Mouse (Mus musculus): ENCODE measurements at regions not wholly inside any gene's neighbourhood (a gene's known extent, or its start where the extent isn't known, plus 50 kb on each side); places are given as distances from the start of the nearest gene placed in this dataset.

DNA sequence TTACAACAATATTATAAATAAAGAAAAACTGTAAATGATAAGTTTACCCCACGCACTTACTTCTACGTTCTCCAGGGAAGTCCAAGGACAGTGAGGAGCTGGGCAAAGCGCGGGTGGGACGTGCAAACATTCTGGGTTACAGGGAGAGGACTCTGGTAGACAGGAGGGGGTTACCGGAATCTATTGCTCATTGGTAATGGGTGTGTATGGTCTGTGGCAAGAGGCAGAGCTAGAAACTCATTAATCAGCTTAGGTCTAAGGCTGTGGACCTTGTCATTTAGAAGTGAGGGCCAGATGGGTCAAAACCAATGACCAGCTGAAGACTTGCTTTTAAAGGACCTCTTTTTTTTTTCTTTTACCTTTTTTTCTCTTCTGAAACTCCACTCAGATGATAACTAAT lies 107.9 kb upstream of the Hmgn3 start:
- Histone ChIP-seq H3K9me3 (replicated peaks; ENCODE audit: control insufficient read depth, low read length) (no peaks in the 10 kb centered on the region), H3K27me3 (ENCODE audit: control insufficient read depth, insufficient read depth, low read length) (no peaks in the 10 kb centered on the region), H3K27ac (ENCODE audit: low read length) (no peak overlapping the region), H3K9ac (ENCODE audit: low read length) (no peak overlapping the region), H3K4me2 (ENCODE audit: low read depth, low read length) (no peak overlapping the region), H3K4me3 (replicated peaks; ENCODE audit: low read length) (no peak overlapping the region), H3K4me1 (ENCODE audit: control insufficient read depth, insufficient read depth, low read length) (no peaks in the 10 kb centered on the region), H3K36me3 (ENCODE audit: control insufficient read depth, insufficient read depth, low read length) (no peaks in the 10 kb centered on the region)
- WGBS: 83% methylated on average over 6 of the region's 6 CpGs
- ATAC-seq (ENCODE audit: insufficient read depth, low FRiP score): no peak

GRCm38 (mm10) chr9:83253789-83254188 lies 107.3 kb upstream of the Hmgn3 start:
- H3K9ac ChIP-seq (ENCODE audit: low read length): no peak overlapping the region
- H3K9me3 ChIP-seq (replicated peaks; ENCODE audit: control insufficient read depth, low read length): no peaks in the 10 kb centered on the region
- no peaks in the 10 kb centered on the region for H3K4me1 ChIP-seq (ENCODE audit: control insufficient read depth, insufficient read depth, low read length)
- no peak for ATAC-seq (ENCODE audit: insufficient read depth, low FRiP score)
- no peak overlapping the region for H3K27ac ChIP-seq (ENCODE audit: low read length)
- no peaks in the 10 kb centered on the region for H3K27me3 ChIP-seq (ENCODE audit: control insufficient read depth, insufficient read depth, low read length)
- H3K4me3 ChIP-seq (replicated peaks; ENCODE audit: low read length): no peak overlapping the region
- no peak overlapping the region for H3K4me2 ChIP-seq (ENCODE audit: low read depth, low read length)
- no peaks in the 10 kb centered on the region for H3K36me3 ChIP-seq (ENCODE audit: control insufficient read depth, insufficient read depth, low read length)
- 89% methylated on average over 11 of the region's 11 CpGs for WGBS

DNA sequence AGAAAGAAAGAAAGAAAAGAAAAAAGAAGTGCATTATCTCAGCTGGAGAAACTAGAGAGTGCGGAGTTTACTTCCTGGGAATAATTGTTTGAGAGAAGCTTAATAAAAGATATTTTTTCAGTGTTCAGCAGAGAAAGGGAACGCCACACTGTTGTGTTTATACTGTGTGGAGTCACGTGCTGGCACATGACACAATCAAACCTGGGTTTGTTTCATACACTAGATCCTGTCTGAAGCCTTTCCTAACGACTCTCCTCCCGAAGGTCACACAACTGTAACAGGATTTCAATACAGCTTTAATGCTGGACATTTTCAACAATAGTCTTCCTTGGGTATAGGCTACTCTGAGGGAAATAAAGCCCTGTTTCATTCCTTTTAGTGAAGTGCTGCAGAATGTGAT lies 105.3 kb upstream of the Hmgn3 start:
- no peak for ATAC-seq (ENCODE audit: insufficient read depth, low FRiP score)
- Histone ChIP-seq H3K4me3 (replicated peaks; ENCODE audit: low read length) (no peak overlapping the region), H3K9me3 (replicated peaks; ENCODE audit: control insufficient read depth, low read length) (no peaks in the 10 kb centered on the region), H3K27ac (ENCODE audit: low read length) (no peak overlapping the region), H3K9ac (ENCODE audit: low read length) (no peak overlapping the region), H3K27me3 (ENCODE audit: control insufficient read depth, insufficient read depth, low read length) (no peaks in the 10 kb centered on the region), H3K36me3 (ENCODE audit: control insufficient read depth, insufficient read depth, low read length) (no peaks in the 10 kb centered on the region), H3K4me1 (ENCODE audit: control insufficient read depth, insufficient read depth, low read length) (peaks cover 5% of the 10 kb centered on the region; the same call in 1 of the 2 replicates), H3K4me2 (ENCODE audit: low read depth, low read length) (no peak overlapping the region)
- WGBS: 40% methylated on average over 5 of the region's 5 CpGs

DNA sequence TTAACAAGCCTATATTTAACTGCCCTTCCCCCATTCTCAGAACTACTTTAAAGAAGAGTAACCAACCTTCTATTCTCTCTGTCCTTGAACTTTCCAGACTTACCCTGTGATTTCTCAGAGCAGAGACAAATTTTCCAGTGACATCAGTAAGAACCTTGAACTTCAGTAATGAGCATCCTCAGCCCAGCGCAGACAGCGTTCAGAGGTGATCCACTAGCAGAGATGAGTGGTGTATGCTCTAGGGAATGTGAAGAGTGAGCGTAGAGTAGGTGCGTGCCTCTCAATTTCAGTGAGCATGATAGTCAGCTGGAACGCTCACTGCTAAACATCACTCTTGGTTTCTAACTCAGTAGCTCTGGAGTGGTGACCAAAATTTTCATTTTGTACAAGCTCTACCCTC lies 103.4 kb upstream of the Hmgn3 start:
- H3K9me3 ChIP-seq (replicated peaks; ENCODE audit: control insufficient read depth, low read length): no peaks in the 10 kb centered on the region
- H3K4me3 ChIP-seq (replicated peaks; ENCODE audit: low read length): no peak overlapping the region
- no peak for ATAC-seq (ENCODE audit: insufficient read depth, low FRiP score)
- H3K9ac ChIP-seq (ENCODE audit: low read length): no peak overlapping the region
- 92% methylated on average over 5 of the region's 5 CpGs for WGBS
- peaks cover 5% of the 10 kb centered on the region; the same call in 1 of the 2 replicates for H3K4me1 ChIP-seq (ENCODE audit: control insufficient read depth, insufficient read depth, low read length)
- H3K27ac ChIP-seq (ENCODE audit: low read length): no peak overlapping the region
- no peak overlapping the region for H3K4me2 ChIP-seq (ENCODE audit: low read depth, low read length)
- H3K36me3 ChIP-seq (ENCODE audit: control insufficient read depth, insufficient read depth, low read length): no peaks in the 10 kb centered on the region
- H3K27me3 ChIP-seq (ENCODE audit: control insufficient read depth, insufficient read depth, low read length): no peaks in the 10 kb centered on the region

GRCm38 (mm10) chr9:83248164-83248730 lies 101.8 kb upstream of the Hmgn3 start:
- H3K9ac ChIP-seq (ENCODE audit: low read length): no peak overlapping the region
- H3K27me3 ChIP-seq (ENCODE audit: control insufficient read depth, insufficient read depth, low read length): no peaks in the 10 kb centered on the region
- H3K4me3 ChIP-seq (replicated peaks; ENCODE audit: low read length): no peak overlapping the region
- no peak overlapping the region for H3K27ac ChIP-seq (ENCODE audit: low read length)
- peaks cover 5% of the 10 kb centered on the region; the same call in 1 of the 2 replicates for H3K4me1 ChIP-seq (ENCODE audit: control insufficient read depth, insufficient read depth, low read length)
- no peaks in the 10 kb centered on the region for H3K9me3 ChIP-seq (replicated peaks; ENCODE audit: control insufficient read depth, low read length)
- 84% methylated on average over 2 of the region's 2 CpGs for WGBS
- H3K4me2 ChIP-seq (ENCODE audit: low read depth, low read length): no peak overlapping the region
- no peaks in the 10 kb centered on the region for H3K36me3 ChIP-seq (ENCODE audit: control insufficient read depth, insufficient read depth, low read length)
- no peak for ATAC-seq (ENCODE audit: insufficient read depth, low FRiP score)

DNA sequence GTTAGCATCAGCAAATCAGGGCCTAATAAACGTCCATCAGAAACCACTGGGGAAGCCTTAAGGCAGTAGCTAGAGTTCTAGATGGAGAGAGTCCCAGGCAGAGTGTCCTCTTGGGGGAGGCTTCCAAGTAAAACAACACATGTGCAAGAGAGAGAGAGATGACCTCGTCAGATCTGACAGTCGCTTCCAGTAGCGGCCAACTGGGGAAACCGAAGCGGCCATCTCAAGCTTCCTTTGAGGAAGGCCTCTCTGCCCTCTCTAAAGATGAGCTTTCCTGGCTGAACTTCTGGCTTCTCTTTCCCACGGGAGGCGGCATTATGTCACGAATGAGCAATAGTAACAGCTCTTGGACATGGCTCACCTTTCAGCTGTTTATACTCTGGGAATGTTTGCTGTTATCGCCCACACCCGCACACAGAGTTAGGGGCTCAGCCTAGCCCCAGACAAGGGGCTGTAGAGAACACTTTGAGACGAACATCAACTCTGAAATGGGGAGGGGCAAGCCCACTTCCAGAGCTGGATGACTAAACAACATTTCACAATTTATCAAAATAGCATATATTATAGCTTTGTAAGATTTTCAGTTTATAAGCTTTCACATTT lies 100.7 kb upstream of the Hmgn3 start:
- H3K4me2 ChIP-seq (ENCODE audit: low read depth, low read length): no peak overlapping the region
- ATAC-seq (ENCODE audit: insufficient read depth, low FRiP score): no peak
- 47% methylated on average over 12 of the region's 12 CpGs for WGBS
- H3K36me3 ChIP-seq (ENCODE audit: control insufficient read depth, insufficient read depth, low read length): no peaks in the 10 kb centered on the region
- no peak overlapping the region for H3K4me3 ChIP-seq (replicated peaks; ENCODE audit: low read length)
- no peaks in the 10 kb centered on the region for H3K27me3 ChIP-seq (ENCODE audit: control insufficient read depth, insufficient read depth, low read length)
- no peak overlapping the region for H3K27ac ChIP-seq (ENCODE audit: low read length)
- H3K4me1 ChIP-seq (ENCODE audit: control insufficient read depth, insufficient read depth, low read length): peaks cover 5% of the 10 kb centered on the region; the same call in 1 of the 2 replicates
- H3K9ac ChIP-seq (ENCODE audit: low read length): no peak overlapping the region
- H3K9me3 ChIP-seq (replicated peaks; ENCODE audit: control insufficient read depth, low read length): no peaks in the 10 kb centered on the region

DNA sequence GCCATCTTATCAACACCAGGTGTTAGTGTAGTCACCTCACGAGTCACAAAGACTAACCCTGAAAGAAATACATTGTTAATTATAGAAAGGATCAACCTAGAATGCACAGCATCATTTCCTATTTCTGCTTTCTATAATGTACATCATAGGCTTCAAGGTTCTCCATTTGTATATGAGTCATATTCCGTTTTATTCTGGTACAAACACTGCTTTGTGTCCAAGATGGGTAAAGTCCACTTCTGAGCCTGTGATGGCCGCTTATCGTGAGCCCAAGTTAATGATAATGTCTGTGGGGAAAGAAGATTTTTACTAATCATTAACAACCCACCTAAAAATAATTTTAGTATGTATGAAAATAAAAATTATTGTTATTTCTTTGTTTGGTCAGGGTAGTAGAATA lies 94.6 kb upstream of the Hmgn3 start:
- H3K4me2 ChIP-seq (ENCODE audit: low read depth, low read length): no peak overlapping the region
- no peaks in the 10 kb centered on the region for H3K27me3 ChIP-seq (ENCODE audit: control insufficient read depth, insufficient read depth, low read length)
- no peak overlapping the region for H3K27ac ChIP-seq (ENCODE audit: low read length)
- H3K9ac ChIP-seq (ENCODE audit: low read length): no peak overlapping the region
- H3K9me3 ChIP-seq (replicated peaks; ENCODE audit: control insufficient read depth, low read length): no peaks in the 10 kb centered on the region
- H3K4me3 ChIP-seq (replicated peaks; ENCODE audit: low read length): no peak overlapping the region
- ATAC-seq (ENCODE audit: insufficient read depth, low FRiP score): no peak
- 87% methylated on average over 4 of the region's 4 CpGs for WGBS
- no peaks in the 10 kb centered on the region for H3K36me3 ChIP-seq (ENCODE audit: control insufficient read depth, insufficient read depth, low read length)
- no peaks in the 10 kb centered on the region for H3K4me1 ChIP-seq (ENCODE audit: control insufficient read depth, insufficient read depth, low read length)

GRCm38 (mm10) chr9:83239097-83239496 lies 92.6 kb upstream of the Hmgn3 start:
- ATAC-seq (ENCODE audit: insufficient read depth, low FRiP score): no peak
- H3K27ac ChIP-seq (ENCODE audit: low read length): no peak overlapping the region

GRCm38 (mm10) chr9:83221866-83222265 lies 75.4 kb upstream of the Hmgn3 start:
- H3K4me2 ChIP-seq (ENCODE audit: low read depth, low read length): no peak overlapping the region
- no peak for ATAC-seq (ENCODE audit: insufficient read depth, low FRiP score)
- no peaks in the 10 kb centered on the region for H3K4me1 ChIP-seq (ENCODE audit: control insufficient read depth, insufficient read depth, low read length)
- no peaks in the 10 kb centered on the region for H3K27me3 ChIP-seq (ENCODE audit: control insufficient read depth, insufficient read depth, low read length)
- no peaks in the 10 kb centered on the region for H3K36me3 ChIP-seq (ENCODE audit: control insufficient read depth, insufficient read depth, low read length)
- no peak overlapping the region for H3K9ac ChIP-seq (ENCODE audit: low read length)
- no peak overlapping the region for H3K27ac ChIP-seq (ENCODE audit: low read length)
- H3K9me3 ChIP-seq (replicated peaks; ENCODE audit: control insufficient read depth, low read length): no peaks in the 10 kb centered on the region
- no peak overlapping the region for H3K4me3 ChIP-seq (replicated peaks; ENCODE audit: low read length)

More at GRCm38 (mm10) chr9:83239097-83239496, 92.6 kb upstream of the Hmgn3 start:
- H3K27me3 ChIP-seq (ENCODE audit: control insufficient read depth, insufficient read depth, low read length): no peaks in the 10 kb centered on the region
- H3K4me3 ChIP-seq (replicated peaks; ENCODE audit: low read length): no peak overlapping the region
- H3K4me2 ChIP-seq (ENCODE audit: low read depth, low read length): no peak overlapping the region
- no peak overlapping the region for H3K9ac ChIP-seq (ENCODE audit: low read length)
- H3K4me1 ChIP-seq (ENCODE audit: control insufficient read depth, insufficient read depth, low read length): no peaks in the 10 kb centered on the region
- no peaks in the 10 kb centered on the region for H3K36me3 ChIP-seq (ENCODE audit: control insufficient read depth, insufficient read depth, low read length)
- H3K9me3 ChIP-seq (replicated peaks; ENCODE audit: control insufficient read depth, low read length): no peaks in the 10 kb centered on the region
- WGBS: 81% methylated on average over 10 of the region's 10 CpGs

All from stomach, embryonic 16.5 days (tissue).